Mouse (Mus musculus) kidney, embryonic 14.5 days (tissue): Measurements from ENCODE around the gene Cdkn2c. TPM values are rescaled to one million over a fixed set of nuclear protein-coding genes. Genes with fewer than 3 reads are reported as not detected.
A peak's percentile ranks its signal among the peaks of the same experiment; 100 is the strongest.
"Not testable (repeated sequence)": the region's sequence is repeated elsewhere in the genome, so short reads cannot be mapped to it uniquely, and the experiment has no call there.

Experiments used
- ATAC-seq: fragments of 200-750 bp; cut with Nextera tagmentation; 2 replicates; pipeline ENCODE4 v1.8.0; 2017; ENCODE audit warnings: moderate number of reproducible peaks, mild to moderate bottlenecking, moderate TSS enrichment, moderate library complexity; ENCODE audit not compliant: low FRiP score, low TSS enrichment
- H3K27ac ChIP-seq: fragments of 300-500 bp; sonication (generic); 2 replicates; pipeline ENCODE4 v1.5.1; 2014; ENCODE audit warnings: low read depth, mild to moderate bottlenecking, low read length, moderate library complexity, mixed read lengths
- H3K27me3 ChIP-seq: fragments of 300-500 bp; sonication (generic); 2 replicates; pipeline ENCODE4 v1.6.1; 2014; ENCODE audit warnings: mild to moderate bottlenecking, low read length; ENCODE audit not compliant: control insufficient read depth, insufficient read depth
- H3K36me3 ChIP-seq: fragments of 300-500 bp; sonication (generic); 2 replicates; pipeline ENCODE4 v1.6.1; 2014; ENCODE audit warnings: low read length, mixed read lengths; ENCODE audit not compliant: control insufficient read depth, insufficient read depth
- H3K4me1 ChIP-seq: fragments of 300-500 bp; sonication (generic); 2 replicates; pipeline ENCODE4 v1.6.1; 2014; ENCODE audit warnings: low read length, mixed read lengths; ENCODE audit not compliant: control insufficient read depth, insufficient read depth
- H3K4me2 ChIP-seq: fragments of 300-500 bp; sonication (generic); replicated peaks from 2 replicates; pipeline ENCODE4 v1.6.1; 2014; ENCODE audit warnings: low read depth, mild to moderate bottlenecking, low read length
- H3K4me3 ChIP-seq: fragments of 300-500 bp; sonication (generic); 2 replicates; pipeline ENCODE4 v1.5.1; 2014; ENCODE audit warnings: mild to moderate bottlenecking, low read length
- H3K9ac ChIP-seq: fragments of 300-500 bp; sonication (generic); 2 replicates; pipeline ENCODE4 v1.6.1; 2014; ENCODE audit warnings: low read depth, mild to moderate bottlenecking, low read length, moderate library complexity
- H3K9me3 ChIP-seq: fragments of 300-500 bp; sonication (generic); 2 replicates; pipeline ENCODE4 v1.6.1; 2016; ENCODE audit warnings: low read length; ENCODE audit not compliant: control insufficient read depth
- WGBS: fragments of 180-500 bp; shearing (Covaris S2); extraction: QIAGEN DNeasy Blood & Tissue Kit; methylation state at CpG from one replicate; pipeline ENCODE4 v1.1.7; 2014; 5-methylcytosine and 5-hydroxymethylcytosine counted together
- polyA plus RNA-seq: library from polyadenylated mRNA; unstranded; fragments of >200 nt; fragmentation: Nextera tagmentation; extraction: Ambion mirVana; gene quantifications from 2 replicates; pipeline ENCODE4 v1.2.1, GENCODE M21; 2014

Cdkn2c gene
- polyA plus RNA-seq: 2.8 and 3.2 TPM in 2 replicates

GRCm38 (mm10) chr4:109666461-109667269 is at the start of gene Cdkn2c:
Cdkn2c (minus strand) TSS chr4:109667189.
- no peaks in the 10 kb centered on the region for H3K9me3 ChIP-seq
- H3K4me1 ChIP-seq: 0 out of 2 replicates have a peak, but pooled peaks cover 3% of the 10 kb centered on the region
- WGBS: under 1% methylated on average over 64 of the region's 64 CpGs
- ATAC-seq: peak; percentile 96
- peak within 1 kb of the TSS; percentile 66; the same call in 1 of the 2 replicates for H3K27ac ChIP-seq
- peak within 1 kb of the TSS; percentile 88 for H3K9ac ChIP-seq
- H3K36me3 ChIP-seq: no peaks in the 10 kb centered on the region
- H3K27me3 ChIP-seq: peaks cover 16% of the 10 kb centered on the region
- H3K4me3 ChIP-seq: peak within 1 kb of the TSS; percentile 63
- H3K4me2 ChIP-seq: peak within 1 kb of the TSS; percentile 98

GRCm38 (mm10) chr4:109705349-109705748 is 38.4 kb upstream of the Cdkn2c start:
- Histone ChIP-seq H3K27me3 (no peaks in the 10 kb centered on the region), H3K9me3 (no peaks in the 10 kb centered on the region), H3K4me3 (no peak overlapping the region), H3K4me2 (no peak overlapping the region), H3K36me3 (no peaks in the 10 kb centered on the region), H3K27ac (no peak overlapping the region), H3K4me1 (no peaks in the 10 kb centered on the region), H3K9ac (no peak overlapping the region)
- no peak for ATAC-seq
- WGBS: 87% methylated on average over 2 of the region's 2 CpGs

- H3K4me1 ChIP-seq: no peaks in the 10 kb centered on the region
- no peak overlapping the region for H3K27ac ChIP-seq
- no peak for ATAC-seq
- H3K36me3 ChIP-seq: no peaks in the 10 kb centered on the region
- no peaks in the 10 kb centered on the region for H3K9me3 ChIP-seq
- no peak overlapping the region for H3K4me2 ChIP-seq
- no peak overlapping the region for H3K9ac ChIP-seq
- H3K27me3 ChIP-seq: no peaks in the 10 kb centered on the region
- no peak overlapping the region for H3K4me3 ChIP-seq
Observed at GRCm38 (mm10) chr4:109703568-109703967, 36.6 kb upstream of the Cdkn2c start.

- not testable (repeated sequence) for ATAC-seq, H3K9ac ChIP-seq, H3K4me3 ChIP-seq, H3K36me3 ChIP-seq, H3K27me3 ChIP-seq, H3K4me1 ChIP-seq, H3K27ac ChIP-seq, H3K4me2 ChIP-seq, H3K9me3 ChIP-seq
- WGBS: 96% methylated on average over 3 of the region's 3 CpGs
Observed at GRCm38 (mm10) chr4:109700727-109701126, 33.7 kb upstream of the Cdkn2c start.

- Histone ChIP-seq H3K9me3 (peaks cover 4% of the 10 kb centered on the region; the same call in 1 of the 2 replicates), H3K4me3 (no peak overlapping the region), H3K9ac (no peak overlapping the region), H3K27me3 (no peaks in the 10 kb centered on the region), H3K4me1 (no peaks in the 10 kb centered on the region), H3K36me3 (no peaks in the 10 kb centered on the region), H3K4me2 (no peak overlapping the region), H3K27ac (no peak overlapping the region)
- no peak for ATAC-seq
Observed at GRCm38 (mm10) chr4:109692674-109693073, 25.7 kb upstream of the Cdkn2c start.

- H3K4me3 ChIP-seq: no peak overlapping the region
- no peaks in the 10 kb centered on the region for H3K4me1 ChIP-seq
- no peak for ATAC-seq
- H3K4me2 ChIP-seq: no peak overlapping the region
- no peaks in the 10 kb centered on the region for H3K27me3 ChIP-seq
- H3K9ac ChIP-seq: no peak overlapping the region
- no peak overlapping the region for H3K27ac ChIP-seq
- H3K9me3 ChIP-seq: no peaks in the 10 kb centered on the region
- H3K36me3 ChIP-seq: peaks cover 3% of the 10 kb centered on the region; the same call in 1 of the 2 replicates
- 74% methylated on average over 2 of the region's 2 CpGs for WGBS
Observed at GRCm38 (mm10) chr4:109683561-109683960, 16.6 kb upstream of the Cdkn2c start.

GRCm38 (mm10) chr4:109677221-109677620 is 10.2 kb upstream of the Cdkn2c start:
- Histone ChIP-seq H3K27me3 (no peaks in the 10 kb centered on the region), H3K4me3 (peak overlapping the region; percentile 86), H3K4me1 (peaks cover 6% of the 10 kb centered on the region; the same call in 1 of the 2 replicates), H3K9me3 (no peaks in the 10 kb centered on the region), H3K9ac (peak overlapping the region; percentile 84), H3K36me3 (no peaks in the 10 kb centered on the region), H3K4me2 (peak overlapping the region; percentile 60), H3K27ac (peak overlapping the region; percentile 93)
- no peak for ATAC-seq
- WGBS: 0% methylated on average over 3 of the region's 3 CpGs

GRCm38 (mm10) chr4:109676218-109677215 is 9.5 kb upstream of the Cdkn2c start, which contains the start of gene Faf1:
Faf1 (plus strand) TSS chr4:109676588.
- peak; percentile 98 for ATAC-seq
- H3K9me3 ChIP-seq: no peaks in the 10 kb centered on the region

More at GRCm38 (mm10) chr4:109676218-109677215, 9.5 kb upstream of the Cdkn2c start, which contains the start of gene Faf1:
- Histone ChIP-seq H3K9ac (peak within 1 kb of the TSS; percentile 84), H3K4me2 (peak within 1 kb of the TSS; percentile 60), H3K27ac (peak within 1 kb of the TSS; percentile 93), H3K27me3 (no peaks in the 10 kb centered on the region), H3K4me1 (peaks cover 6% of the 10 kb centered on the region; the same call in 1 of the 2 replicates), H3K36me3 (no peaks in the 10 kb centered on the region), H3K4me3 (peak within 1 kb of the TSS; percentile 86)
- WGBS: under 1% methylated on average over 76 of the region's 107 CpGs
